14 mouse cellular contexts compared by ENCODE assay signal in genomic region chr19:47900012-47900411, GRCm38 (mm10). TPM values are rescaled to one million over a fixed set of nuclear protein-coding genes. Genes with fewer than 3 reads are reported as not detected.
DNase-seq lines count a peak whose midpoint lies in the region; ATAC-seq and TF ChIP-seq lines count a peak whose summit lies in the region.
"Had no signal": no experiment of that assay in that cellular context is flagged by ENCODE, and none has a peak within 500 bp of the region (broad histone marks: within the 10 kb centered on the region; RNA-seq: fewer than 3 reads in every experiment).

No protein-coding gene starts in this region.

- DNase-seq in heart, postnatal 0 days (ENCODE audit: low spot score), result no peak
- DNase-seq in heart, postnatal 10 days, result no peak
- DNase-seq in spleen, adult 2 months (ENCODE audit: low read depth in 1 of 2, low spot score in 2 of 2), result no peak
- no peak for DNase-seq in spleen, postnatal 36 days (ENCODE audit: low spot score in 2 of 2)
- no peak for DNase-seq in ovary, adult 18-20 months (ENCODE audit: low spot score)
- no peak for DNase-seq in MN1 (ENCODE audit: low spot score)
- DNase-seq: cerebellum, postnatal 36 days; gastrocnemius, postnatal 14 days; right cerebral cortex, postnatal 14 days had no signal

- no peak overlapping the region for H3K4me3 ChIP-seq in heart, postnatal 0 days (ENCODE audit: low read depth, low read length)
- no peak overlapping the region for H3K4me3 ChIP-seq in spleen, adult 2 months (ENCODE audit: extremely low read depth, insufficient read depth, insufficient read length)
- H3K4me3 ChIP-seq: heart, embryonic 15.5 days; megakaryocyte, embryonic 14.5 days; neural tube, embryonic 12.5 days had no signal

- TF ChIP-seq CTCF in heart, postnatal 0 days (IDR thresholded peaks at IDR 0.05; ENCODE audit: low read depth), result peak; percentile 41
- TF ChIP-seq CTCF in spleen, adult 2 months (IDR thresholded peaks at IDR 0.05; ENCODE audit: extremely low read depth, insufficient read depth, insufficient read length, insufficient replicate concordance), result peak; percentile 44; the same call in 1 of the 2 replicates

- no peak for TF ChIP-seq EP300 in heart, postnatal 0 days (IDR thresholded peaks at IDR 0.05; ENCODE audit: low read depth)

- H3K9me3 ChIP-seq in heart, postnatal 0 days (replicated peaks; ENCODE audit: control insufficient read depth, low read length), result no peaks in the 10 kb centered on the region
- H3K9me3 ChIP-seq: heart, embryonic 15.5 days; megakaryocyte, embryonic 14.5 days; neural tube, embryonic 12.5 days had no signal

- peaks cover 28% of the 10 kb centered on the region for H3K4me1 ChIP-seq in heart, postnatal 0 days (ENCODE audit: control insufficient read depth, insufficient read depth)
- H3K4me1 ChIP-seq in spleen, adult 2 months (ENCODE audit: control insufficient read depth, insufficient read depth, insufficient read length), result peaks cover 16% of the 10 kb centered on the region

- no peak overlapping the region for H3K4me2 ChIP-seq in heart, postnatal 0 days (ENCODE audit: low read depth, low read length)
- H3K4me2 ChIP-seq: heart, embryonic 15.5 days; neural tube, embryonic 12.5 days had no signal

- WGBS in heart, postnatal 0 days, result 61% methylated on average over 6 of the region's 6 CpGs
- WGBS in spleen, adult 2 months, result 78% methylated on average over 6 of the region's 6 CpGs

- peaks cover 49% of the 10 kb centered on the region for H3K36me3 ChIP-seq in heart, postnatal 0 days (replicated peaks; ENCODE audit: control insufficient read depth, insufficient read depth, low read length)
- peaks cover 30% of the 10 kb centered on the region for H3K36me3 ChIP-seq in spleen, adult 2 months (ENCODE audit: control insufficient read depth, insufficient read depth, low read length)

- H3K27me3 ChIP-seq in heart, postnatal 0 days (ENCODE audit: control insufficient read depth, insufficient read depth, low read length), result no peaks in the 10 kb centered on the region
- no peaks in the 10 kb centered on the region for H3K27me3 ChIP-seq in spleen, adult 2 months (ENCODE audit: control insufficient read depth, insufficient read depth, low read length)
- H3K27me3 ChIP-seq: heart, embryonic 15.5 days; megakaryocyte, embryonic 14.5 days; neural tube, embryonic 12.5 days had no signal

- H3K27ac ChIP-seq in heart, postnatal 0 days (ENCODE audit: low read depth), result no peak overlapping the region
- H3K27ac ChIP-seq in spleen, adult 2 months (ENCODE audit: insufficient read depth, low read length), result no peak overlapping the region
- H3K27ac ChIP-seq: heart, embryonic 15.5 days; neural tube, embryonic 12.5 days had no signal

- intact Hi-C loops in heart, postnatal 10 days (cut with DNase I), result no loop called here

- no peak for TF ChIP-seq POLR2A in spleen, adult 2 months (IDR thresholded peaks at IDR 0.05; ENCODE audit: low read depth, low read length)

- no peak for ATAC-seq in heart, postnatal 0 days (ENCODE audit: insufficient read depth, low read depth)
- ATAC-seq in common myeloid progenitor, adult 5-6 weeks (replicated peaks; ENCODE audit: low read depth, poor library complexity, severe bottlenecking), result peak; percentile 49
- peak; percentile 34; the same call in 1 of the 2 replicates for ATAC-seq in neutrophil, adult 5-6 weeks (ENCODE audit: extremely low read depth, insufficient number of reproducible peaks, low FRiP score, poor library complexity, severe bottlenecking)

- H3K9ac ChIP-seq in heart, postnatal 0 days (replicated peaks; ENCODE audit: low read depth, low read length), result no peak overlapping the region
- H3K9ac ChIP-seq: heart, embryonic 15.5 days; neural tube, embryonic 12.5 days had no signal

RNA-seq across cellular contexts. Expression of gene Cfap43, which starts 19.1 kb away (rescaled TPM):
- total RNA-seq in heart, postnatal 0 days (2014; rRNA removed; ENCODE audit: low replicate concordance), result 0.08 TPM in 1 of 2 replicates, not detected in the other
- 0.15 and 0.43 TPM in 2 replicates for polyA plus RNA-seq in heart, postnatal 0 days (2015; fragmentation: Nextera tagmentation; extraction: Ambion mirVana)
- under 1 TPM in 1 of 2 experiments, not detected in 1; 0.24 TPM for total RNA-seq in heart, postnatal 10 days (2021)
- polyA plus RNA-seq in spleen, adult 2 months (2012; rRNA removed), result not detected in 2 replicates
- total RNA-seq in common myeloid progenitor, adult 5-6 weeks (2017), result 0.15 TPM in 1 of 2 replicates, not detected in the other
- total RNA-seq in neutrophil, adult 5-6 weeks (2017), result 0.23 and 0.49 TPM in 2 replicates
- total RNA-seq: gastrocnemius, postnatal 14 days had no signal

RNA-seq across cellular contexts. Expression of gene Itprip, which starts 19.1 kb away (rescaled TPM):
- total RNA-seq in heart, postnatal 0 days (2014; rRNA removed; ENCODE audit: low replicate concordance), result 27.2 and 30.1 TPM in 2 replicates
- 9.5 and 10.5 TPM in 2 replicates for polyA plus RNA-seq in heart, postnatal 0 days (2015; fragmentation: Nextera tagmentation; extraction: Ambion mirVana)
- total RNA-seq in heart, postnatal 10 days (2021), result 10 to 100 TPM; 11.1 to 13.3 TPM
- 16.9 and 21.1 TPM in 2 replicates for polyA plus RNA-seq in spleen, adult 2 months (2012; rRNA removed)
- 13.6 and 16.1 TPM in 2 replicates for total RNA-seq in common myeloid progenitor, adult 5-6 weeks (2017)
- total RNA-seq in neutrophil, adult 5-6 weeks (2017), result 74.8 and 79.2 TPM in 2 replicates

RNA-seq across cellular contexts. Expression of gene Gsto2, which starts 34.7 kb away (rescaled TPM):
- total RNA-seq in heart, postnatal 0 days (2014; rRNA removed; ENCODE audit: low replicate concordance), result 11.4 TPM in 1 of 2 replicates, not detected in the other
- 1.7 and 2.1 TPM in 2 replicates for polyA plus RNA-seq in heart, postnatal 0 days (2015; fragmentation: Nextera tagmentation; extraction: Ambion mirVana)
- 1 to 10 TPM; 1.8 to 2.6 TPM for total RNA-seq in heart, postnatal 10 days (2021)
- polyA plus RNA-seq in spleen, adult 2 months (2012; rRNA removed), result 0.13 and 0.32 TPM in 2 replicates
- not detected in 2 replicates for total RNA-seq in common myeloid progenitor, adult 5-6 weeks (2017)
- 1.9 TPM in 1 of 2 replicates, not detected in the other for total RNA-seq in neutrophil, adult 5-6 weeks (2017)

RNA-seq across cellular contexts. Expression of gene Cfap58, which starts 37.5 kb away (rescaled TPM):
- not detected in 2 replicates for total RNA-seq in heart, postnatal 0 days (2014; rRNA removed; ENCODE audit: low replicate concordance)
- 0.04 and 0.18 TPM in 2 replicates for polyA plus RNA-seq in heart, postnatal 0 days (2015; fragmentation: Nextera tagmentation; extraction: Ambion mirVana)
- 1 to 10 TPM; 2.7 to 2.8 TPM for total RNA-seq in heart, postnatal 10 days (2021)
- polyA plus RNA-seq in spleen, adult 2 months (2012; rRNA removed), result not detected in 2 replicates
- total RNA-seq in common myeloid progenitor, adult 5-6 weeks (2017), result not detected in 2 replicates
- total RNA-seq in neutrophil, adult 5-6 weeks (2017), result not detected in 2 replicates
- total RNA-seq: gastrocnemius, postnatal 14 days had no signal

RNA-seq across cellular contexts. Expression of gene Gsto1, which starts 45.2 kb away (rescaled TPM):
- total RNA-seq in heart, postnatal 0 days (2014; rRNA removed; ENCODE audit: low replicate concordance), result 136 and 146 TPM in 2 replicates
- polyA plus RNA-seq in heart, postnatal 0 days (2015; fragmentation: Nextera tagmentation; extraction: Ambion mirVana), result 127 and 140 TPM in 2 replicates
- total RNA-seq in heart, postnatal 10 days (2021), result 100 to 1,000 TPM; 106 to 117 TPM
- 23.0 and 24.5 TPM in 2 replicates for polyA plus RNA-seq in spleen, adult 2 months (2012; rRNA removed)
- 156 and 163 TPM in 2 replicates for total RNA-seq in common myeloid progenitor, adult 5-6 weeks (2017)
- 117 and 147 TPM in 2 replicates for total RNA-seq in neutrophil, adult 5-6 weeks (2017)
